Mouse (Mus musculus) 3T3-L1 (cell line): ENCODE measurements at regions not wholly inside any gene's neighbourhood (a gene's known extent, or its start where the extent isn't known, plus 50 kb on each side); places are given as distances from the start of the nearest gene placed in this dataset.
A peak's percentile ranks its signal among the peaks of the same experiment; 100 is the strongest.
"Not testable (repeated sequence)": the region's sequence is repeated elsewhere in the genome, so short reads cannot be mapped to it uniquely, and the experiment has no call there.

Experiments
- DNase-seq: peaks from one replicate; pipeline ENCODE4 v3.0.0-alpha.2; 2015; ENCODE audit warnings: low read depth, low spot score

GRCm38 (mm10) chr14:53800508-53801136 lies 453.3 kb downstream of the Dad1 start:
- DNase-seq, result no peak

GRCm38 (mm10) chr14:53795160-53795559 lies 458.7 kb downstream of the Dad1 start:
- DNase-seq, result not testable (repeated sequence)

- DNase-seq, result no peak
These were observed 459.4 kb downstream of the Dad1 start for GRCm38 (mm10) chr14:53794527-53794926.

GRCm38 (mm10) chr14:53792432-53792831 lies 461.5 kb downstream of the Dad1 start:
- not testable (repeated sequence) for DNase-seq

- not testable (repeated sequence) for DNase-seq
These were observed 468.4 kb downstream of the Dad1 start for GRCm38 (mm10) chr14:53785547-53785946.

GRCm38 (mm10) chr14:53777375-53777774 lies 476.5 kb downstream of the Dad1 start:
- no peak for DNase-seq

- DNase-seq, result peak; percentile 22
These were observed 477.2 kb downstream of the Dad1 start for GRCm38 (mm10) chr14:53776717-53777116.

- not testable (repeated sequence) for DNase-seq
These were observed 487.4 kb downstream of the Dad1 start for GRCm38 (mm10) chr14:53766501-53766900.

GRCm38 (mm10) chr14:53765918-53766317 lies 488.0 kb downstream of the Dad1 start:
- DNase-seq, result not testable (repeated sequence)

GRCm38 (mm10) chr14:53760578-53760977 lies 493.3 kb downstream of the Dad1 start:
- DNase-seq, result not testable (repeated sequence)

GRCm38 (mm10) chr14:53757782-53758181 lies 496.1 kb downstream of the Dad1 start:
- DNase-seq, result not testable (repeated sequence)

- DNase-seq, result not testable (repeated sequence)
These were observed 496.8 kb downstream of the Dad1 start for GRCm38 (mm10) chr14:53757095-53757494.

- DNase-seq, result no peak
These were observed 503.0 kb downstream of the Dad1 start for GRCm38 (mm10) chr14:53750703-53751441.

GRCm38 (mm10) chr14:53743552-53743951 lies 510.4 kb downstream of the Dad1 start:
- DNase-seq, result not testable (repeated sequence)

- not testable (repeated sequence) for DNase-seq
These were observed 511.0 kb downstream of the Dad1 start for GRCm38 (mm10) chr14:53742864-53743263.

GRCm38 (mm10) chr14:53741246-53741645 lies 512.7 kb downstream of the Dad1 start:
- not testable (repeated sequence) for DNase-seq

GRCm38 (mm10) chr14:53737962-53738361 lies 515.9 kb downstream of the Dad1 start:
- not testable (repeated sequence) for DNase-seq

GRCm38 (mm10) chr14:53736274-53736673 lies 517.6 kb downstream of the Dad1 start:
- not testable (repeated sequence) for DNase-seq

- not testable (repeated sequence) for DNase-seq
These were observed 522.3 kb downstream of the Dad1 start for GRCm38 (mm10) chr14:53731600-53731999.

- DNase-seq, result not testable (repeated sequence)
These were observed 524.0 kb downstream of the Dad1 start for GRCm38 (mm10) chr14:53729877-53730276.

- DNase-seq, result not testable (repeated sequence)
These were observed 524.8 kb downstream of the Dad1 start for GRCm38 (mm10) chr14:53729149-53729548.

GRCm38 (mm10) chr14:53726914-53727313 lies 527.0 kb downstream of the Dad1 start:
- not testable (repeated sequence) for DNase-seq

GRCm38 (mm10) chr14:53723611-53724010 lies 530.3 kb downstream of the Dad1 start:
- DNase-seq, result not testable (repeated sequence)
